In genomic region chr1:133382008-133382407, GRCm38 (mm10) we compare ENCODE assay signal across 9 mouse cellular contexts. TPM values are rescaled to one million over a fixed set of nuclear protein-coding genes. Genes with fewer than 3 reads are reported as not detected.
DNase-seq lines count a peak whose midpoint lies in the region; ATAC-seq and TF ChIP-seq lines count a peak whose summit lies in the region.
"Had no signal": no experiment of that assay in that cellular context is flagged by ENCODE, and none has a peak within 500 bp of the region (broad histone marks: within the 10 kb centered on the region; RNA-seq: fewer than 3 reads in every experiment).

No protein-coding gene starts in this region.

- H3K4me1 ChIP-seq in liver, embryonic 12.5 days, result peaks cover 11% of the 10 kb centered on the region; the same call in 1 of the 2 replicates
- H3K4me1 ChIP-seq in forebrain, postnatal 0 days (ENCODE audit: insufficient read depth), result no peaks in the 10 kb centered on the region
- peaks cover 37% of the 10 kb centered on the region for H3K4me1 ChIP-seq in kidney, embryonic 15.5 days
- H3K4me1 ChIP-seq in midbrain, embryonic 11.5 days (ENCODE audit: control insufficient read depth, insufficient read depth, low read length), result peaks cover 23% of the 10 kb centered on the region

- no peak for ATAC-seq in liver, embryonic 12.5 days
- ATAC-seq in forebrain, postnatal 0 days, result 0 out of 2 replicates have a peak, but pooled peaks have one; percentile 9
- no peak for ATAC-seq in kidney, embryonic 15.5 days (replicated peaks; ENCODE audit: low FRiP score)
- peak; percentile 36 for ATAC-seq in midbrain, embryonic 11.5 days (ENCODE audit: low FRiP score)

- no peak overlapping the region for H3K9ac ChIP-seq in liver, embryonic 12.5 days
- H3K9ac ChIP-seq in forebrain, postnatal 0 days, result no peak overlapping the region
- H3K9ac ChIP-seq in kidney, embryonic 15.5 days, result no peak overlapping the region
- no peak overlapping the region for H3K9ac ChIP-seq in midbrain, embryonic 11.5 days (ENCODE audit: low read length)

- TF ChIP-seq CTCF in forebrain, postnatal 0 days (IDR thresholded peaks at IDR 0.05; ENCODE audit: low read depth), result peak; percentile 99

- H3K36me3 ChIP-seq in liver, embryonic 12.5 days, result peaks cover 8% of the 10 kb centered on the region; the same call in 1 of the 2 replicates
- H3K36me3 ChIP-seq in forebrain, postnatal 0 days (ENCODE audit: insufficient read depth), result no peaks in the 10 kb centered on the region; the same call in 1 of the 2 replicates
- H3K36me3 ChIP-seq in kidney, embryonic 15.5 days, result peaks cover 42% of the 10 kb centered on the region
- peaks cover 12% of the 10 kb centered on the region; the same call in 1 of the 2 replicates for H3K36me3 ChIP-seq in midbrain, embryonic 11.5 days (ENCODE audit: control insufficient read depth, insufficient read depth, low read length)

- H3K4me3 ChIP-seq in liver, embryonic 12.5 days, result no peak overlapping the region
- no peak overlapping the region for H3K4me3 ChIP-seq in forebrain, postnatal 0 days (ENCODE audit: low read depth, low read length)
- no peak overlapping the region for H3K4me3 ChIP-seq in kidney, embryonic 15.5 days (replicated peaks)
- no peak overlapping the region for H3K4me3 ChIP-seq in midbrain, embryonic 11.5 days (ENCODE audit: low read depth, low read length)

- DNase-seq in liver, result peak; percentile 78
- peak; percentile 77 for DNase-seq in adrenal gland, postnatal 14 days
- DNase-seq in forebrain, postnatal 0 days, result peak; percentile 78
- DNase-seq in midbrain, embryonic 11.5 days (ENCODE audit: low spot score, missing footprints), result peak; percentile 99
- DNase-seq in right cerebral cortex, postnatal 25 days, result no peak
- no peak for DNase-seq in cerebellum, adult 9-11 months

- WGBS in liver, embryonic 12.5 days (ENCODE audit: insufficient replicate concordance), result 10% methylated on average over 9 of the region's 9 CpGs
- 8% methylated on average over 9 of the region's 9 CpGs for WGBS in forebrain, postnatal 0 days
- 7% methylated on average over 9 of the region's 9 CpGs for WGBS in kidney, embryonic 15.5 days
- 6% methylated on average over 9 of the region's 9 CpGs for WGBS in midbrain, embryonic 11.5 days

- H3K9me3 ChIP-seq in liver, embryonic 12.5 days (replicated peaks), result no peaks in the 10 kb centered on the region
- no peaks in the 10 kb centered on the region for H3K9me3 ChIP-seq in forebrain, postnatal 0 days (ENCODE audit: low read length)
- no peaks in the 10 kb centered on the region for H3K9me3 ChIP-seq in kidney, embryonic 15.5 days (replicated peaks)
- H3K9me3 ChIP-seq in midbrain, embryonic 11.5 days (ENCODE audit: control insufficient read depth, low read length), result no peaks in the 10 kb centered on the region

- H3K4me2 ChIP-seq in liver, embryonic 12.5 days, result no peak overlapping the region
- no peak overlapping the region for H3K4me2 ChIP-seq in forebrain, postnatal 0 days (ENCODE audit: low read depth)
- H3K4me2 ChIP-seq in kidney, embryonic 15.5 days, result no peak overlapping the region
- no peak overlapping the region for H3K4me2 ChIP-seq in midbrain, embryonic 11.5 days

- no peak overlapping the region for H3K27ac ChIP-seq in liver, embryonic 12.5 days
- no peak overlapping the region for H3K27ac ChIP-seq in forebrain, postnatal 0 days (ENCODE audit: low read depth, low read length)
- H3K27ac ChIP-seq in kidney, embryonic 15.5 days, result peak overlapping the region; percentile 23; the same call in 1 of the 2 replicates
- H3K27ac ChIP-seq in midbrain, embryonic 11.5 days (ENCODE audit: low read depth, low read length), result no peak overlapping the region

- H3K27me3 ChIP-seq in liver, embryonic 12.5 days (replicated peaks), result no peaks in the 10 kb centered on the region
- no peaks in the 10 kb centered on the region for H3K27me3 ChIP-seq in forebrain, postnatal 0 days (ENCODE audit: insufficient read depth, low read length)
- no peaks in the 10 kb centered on the region for H3K27me3 ChIP-seq in kidney, embryonic 15.5 days
- H3K27me3 ChIP-seq in midbrain, embryonic 11.5 days (ENCODE audit: control insufficient read depth, insufficient read depth, low read length), result no peaks in the 10 kb centered on the region

RNA-seq across cellular contexts. Expression of gene Etnk2, which starts 18.6 kb away (rescaled TPM):
- polyA plus RNA-seq in liver, embryonic 12.5 days (2016; fragmentation: Nextera tagmentation; extraction: Ambion mirVana), result 4.0 and 4.1 TPM in 2 replicates
- 7.6 and 28.3 TPM in 2 replicates for total RNA-seq in adrenal gland, postnatal 14 days (2021)
- total RNA-seq in forebrain, postnatal 0 days (2014; rRNA removed), result 15.5 and 25.3 TPM in 2 replicates
- 10.3 and 17.6 TPM in 2 replicates for polyA plus RNA-seq in forebrain, postnatal 0 days (2015; fragmentation: Nextera tagmentation; extraction: Ambion mirVana)
- 3.3 and 4.0 TPM in 2 replicates for polyA plus RNA-seq in kidney, embryonic 15.5 days (2015; fragmentation: Nextera tagmentation; extraction: Ambion mirVana)
- 2.1 and 2.5 TPM in 2 replicates for polyA plus RNA-seq in midbrain, embryonic 11.5 days (2014; fragmentation: Nextera tagmentation; extraction: Ambion mirVana)

RNA-seq across cellular contexts. Expression of gene Ren1, which starts 31.7 kb away (rescaled TPM):
- 0.29 and 0.39 TPM in 2 replicates for polyA plus RNA-seq in liver, embryonic 12.5 days (2016; fragmentation: Nextera tagmentation; extraction: Ambion mirVana)
- 5.4 and 12.6 TPM in 2 replicates for total RNA-seq in adrenal gland, postnatal 14 days (2021)
- 0.14 and 0.15 TPM in 2 replicates for total RNA-seq in forebrain, postnatal 0 days (2014; rRNA removed)
- polyA plus RNA-seq in forebrain, postnatal 0 days (2015; fragmentation: Nextera tagmentation; extraction: Ambion mirVana), result 0.12 and 0.88 TPM in 2 replicates
- polyA plus RNA-seq in kidney, embryonic 15.5 days (2015; fragmentation: Nextera tagmentation; extraction: Ambion mirVana), result 251 and 332 TPM in 2 replicates
- polyA plus RNA-seq in midbrain, embryonic 11.5 days (2014; fragmentation: Nextera tagmentation; extraction: Ambion mirVana), result not detected in 2 replicates
- total RNA-seq: gastrocnemius, postnatal 4 days had no signal

RNA-seq across cellular contexts. Expression of gene Sox13, which starts 42.2 kb away (rescaled TPM):
- 3.4 and 3.7 TPM in 2 replicates for polyA plus RNA-seq in liver, embryonic 12.5 days (2016; fragmentation: Nextera tagmentation; extraction: Ambion mirVana)
- total RNA-seq in adrenal gland, postnatal 14 days (2021), result 19.3 and 20.0 TPM in 2 replicates
- 8.0 and 9.7 TPM in 2 replicates for total RNA-seq in forebrain, postnatal 0 days (2014; rRNA removed)
- 2.0 and 3.0 TPM in 2 replicates for polyA plus RNA-seq in forebrain, postnatal 0 days (2015; fragmentation: Nextera tagmentation; extraction: Ambion mirVana)
- 15.0 and 16.2 TPM in 2 replicates for polyA plus RNA-seq in kidney, embryonic 15.5 days (2015; fragmentation: Nextera tagmentation; extraction: Ambion mirVana)
- polyA plus RNA-seq in midbrain, embryonic 11.5 days (2014; fragmentation: Nextera tagmentation; extraction: Ambion mirVana), result 22.3 and 23.9 TPM in 2 replicates

Comparison
In these comparisons a context has a peak if more than half of its experiments do, and no peak if none do; other contexts are left out.
1. DNase-seq: peak in liver (single experiment), adrenal gland, postnatal 14 days (single experiment), forebrain, postnatal 0 days (single experiment) and midbrain, embryonic 11.5 days (single experiment); none in right cerebral cortex, postnatal 25 days (single experiment) and cerebellum, adult 9-11 months (single experiment).
2. ATAC-seq: peak in forebrain, postnatal 0 days (single experiment) and midbrain, embryonic 11.5 days (single experiment); none in liver, embryonic 12.5 days (single experiment) and kidney, embryonic 15.5 days (single experiment).
3. RNA of gene Ren1, which starts 31.7 kb away (polyA plus RNA-seq): 251 to 332 TPM in kidney, embryonic 15.5 days; 0.29 to 0.39 TPM in liver, embryonic 12.5 days, 0.12 to 0.88 TPM in forebrain, postnatal 0 days and not detected in midbrain, embryonic 11.5 days; every median in the first group is over 100 times any median in the second.